Mouse (Mus musculus): ENCODE measurements around the gene Top1. TPM values are rescaled to one million over a fixed set of nuclear protein-coding genes. Genes with fewer than 3 reads are reported as not detected.

Top1 gene
- polyA plus RNA-seq, 1 experiment from 2014 or later = 97.3 TPM

- H3K36me3 ChIP-seq = peaks cover 80% of the 10 kb centered on the region
- no peak overlapping the region for H3K4me2 ChIP-seq (replicated peaks)
- no peak overlapping the region for H3K4me3 ChIP-seq
- 57% methylated on average over 5 of the region's 5 CpGs for WGBS
- no peaks in the 10 kb centered on the region for H3K27me3 ChIP-seq
- no peak overlapping the region for H3K9ac ChIP-seq
- H3K4me1 ChIP-seq = peaks cover 86% of the 10 kb centered on the region
- no peak for ATAC-seq (ENCODE audit: low FRiP score, low read depth)
- H3K27ac ChIP-seq = no peak overlapping the region
- H3K9me3 ChIP-seq = no peaks in the 10 kb centered on the region
Observed at GRCm38 (mm10) chr2:160738354-160738753, 92.7 kb downstream of the Top1 start.

- H3K4me1 ChIP-seq = peaks cover 77% of the 10 kb centered on the region
- no peaks in the 10 kb centered on the region for H3K9me3 ChIP-seq
- 67% methylated on average over 2 of the region's 2 CpGs for WGBS
- no peaks in the 10 kb centered on the region for H3K27me3 ChIP-seq
- 0 out of 2 replicates have a peak overlapping the region, but pooled peaks have one; percentile 48 for H3K27ac ChIP-seq
- H3K9ac ChIP-seq = no peak overlapping the region
- no peak overlapping the region for H3K4me2 ChIP-seq (replicated peaks)
- no peak overlapping the region for H3K4me3 ChIP-seq
- no peak for ATAC-seq (ENCODE audit: low FRiP score, low read depth)
- H3K36me3 ChIP-seq = peaks cover 71% of the 10 kb centered on the region
Observed at GRCm38 (mm10) chr2:160739647-160740356, 94.1 kb downstream of the Top1 start.

- Histone ChIP-seq H3K9ac (no peak overlapping the region), H3K27me3 (no peaks in the 10 kb centered on the region), H3K9me3 (no peaks in the 10 kb centered on the region), H3K27ac (peak overlapping the region; percentile 39), H3K36me3 (peaks cover 66% of the 10 kb centered on the region), H3K4me2 (replicated peaks) (no peak overlapping the region), H3K4me3 (no peak overlapping the region), H3K4me1 (peaks cover 68% of the 10 kb centered on the region)
- 50% methylated on average over 11 of the region's 11 CpGs for WGBS
- ATAC-seq (ENCODE audit: low FRiP score, low read depth) = no peak
Observed at GRCm38 (mm10) chr2:160740521-160741156, 95.0 kb downstream of the Top1 start.

GRCm38 (mm10) chr2:160741580-160741979 is 95.9 kb downstream of the Top1 start:
- Histone ChIP-seq H3K4me1 (peaks cover 60% of the 10 kb centered on the region), H3K9me3 (no peaks in the 10 kb centered on the region), H3K4me3 (no peak overlapping the region), H3K27me3 (no peaks in the 10 kb centered on the region), H3K4me2 (replicated peaks) (no peak overlapping the region), H3K27ac (no peak overlapping the region; the same call in 1 of the 2 replicates), H3K36me3 (peaks cover 66% of the 10 kb centered on the region), H3K9ac (no peak overlapping the region)
- WGBS = 70% methylated on average over 3 of the region's 3 CpGs
- ATAC-seq (ENCODE audit: low FRiP score, low read depth) = no peak

- 58% methylated on average over 1 of the region's 1 CpGs for WGBS
Observed at GRCm38 (mm10) chr2:160742161-160742609, 96.5 kb downstream of the Top1 start.

GRCm38 (mm10) chr2:160744040-160744822 is 98.5 kb downstream of the Top1 start:
- Histone ChIP-seq H3K4me1 (peaks cover 38% of the 10 kb centered on the region), H3K27me3 (no peaks in the 10 kb centered on the region), H3K9me3 (no peaks in the 10 kb centered on the region), H3K36me3 (peaks cover 67% of the 10 kb centered on the region), H3K4me2 (replicated peaks) (no peak overlapping the region), H3K27ac (no peak overlapping the region), H3K9ac (no peak overlapping the region), H3K4me3 (no peak overlapping the region)
- WGBS = 89% methylated on average over 7 of the region's 7 CpGs
- no peak for ATAC-seq (ENCODE audit: low FRiP score, low read depth)

More at GRCm38 (mm10) chr2:160742161-160742609, 96.5 kb downstream of the Top1 start:
- Histone ChIP-seq H3K27me3 (no peaks in the 10 kb centered on the region), H3K9ac (no peak overlapping the region), H3K9me3 (no peaks in the 10 kb centered on the region), H3K4me2 (replicated peaks) (no peak overlapping the region), H3K4me3 (no peak overlapping the region), H3K27ac (peak overlapping the region; percentile 39; the same call in 1 of the 2 replicates), H3K36me3 (peaks cover 66% of the 10 kb centered on the region), H3K4me1 (peaks cover 58% of the 10 kb centered on the region)
- no peak for ATAC-seq (ENCODE audit: low FRiP score, low read depth)

- no peak overlapping the region for H3K4me3 ChIP-seq
- no peak overlapping the region for H3K27ac ChIP-seq
- ATAC-seq (ENCODE audit: low FRiP score, low read depth) = no peak
- peaks cover 68% of the 10 kb centered on the region for H3K36me3 ChIP-seq
- no peaks in the 10 kb centered on the region for H3K9me3 ChIP-seq
- H3K4me2 ChIP-seq (replicated peaks) = no peak overlapping the region
- 88% methylated on average over 5 of the region's 5 CpGs for WGBS
- H3K27me3 ChIP-seq = no peaks in the 10 kb centered on the region
- peaks cover 32% of the 10 kb centered on the region for H3K4me1 ChIP-seq
- H3K9ac ChIP-seq = no peak overlapping the region
Observed at GRCm38 (mm10) chr2:160744823-160745210, 99.1 kb downstream of the Top1 start.

- no peak for ATAC-seq (ENCODE audit: low FRiP score, low read depth)
Observed at GRCm38 (mm10) chr2:160745497-160745896, 99.8 kb downstream of the Top1 start.

GRCm38 (mm10) chr2:160746637-160747036 is 100.9 kb downstream of the Top1 start:
- H3K4me1 ChIP-seq = peaks cover 14% of the 10 kb centered on the region
- no peaks in the 10 kb centered on the region for H3K27me3 ChIP-seq
- 0 out of 2 replicates have a peak overlapping the region, but pooled peaks have one; percentile 6 for H3K27ac ChIP-seq
- H3K36me3 ChIP-seq = peaks cover 78% of the 10 kb centered on the region
- H3K4me2 ChIP-seq (replicated peaks) = no peak overlapping the region
- H3K9ac ChIP-seq = no peak overlapping the region
- no peak overlapping the region for H3K4me3 ChIP-seq
- 91% methylated on average over 5 of the region's 5 CpGs for WGBS
- no peaks in the 10 kb centered on the region for H3K9me3 ChIP-seq
- no peak for ATAC-seq (ENCODE audit: low FRiP score, low read depth)

More at GRCm38 (mm10) chr2:160745497-160745896, 99.8 kb downstream of the Top1 start:
- H3K4me2 ChIP-seq (replicated peaks) = no peak overlapping the region
- peaks cover 73% of the 10 kb centered on the region for H3K36me3 ChIP-seq
- no peaks in the 10 kb centered on the region for H3K27me3 ChIP-seq
- no peak overlapping the region for H3K27ac ChIP-seq
- H3K9me3 ChIP-seq = no peaks in the 10 kb centered on the region
- no peak overlapping the region for H3K4me3 ChIP-seq
- no peak overlapping the region for H3K9ac ChIP-seq
- 97% methylated on average over 1 of the region's 1 CpGs for WGBS
- peaks cover 25% of the 10 kb centered on the region for H3K4me1 ChIP-seq

- H3K36me3 ChIP-seq = peaks cover 78% of the 10 kb centered on the region
- no peaks in the 10 kb centered on the region for H3K27me3 ChIP-seq
- H3K4me1 ChIP-seq = peaks cover 9% of the 10 kb centered on the region; the same call in 1 of the 2 replicates
- H3K4me3 ChIP-seq = no peak overlapping the region
- no peak for ATAC-seq (ENCODE audit: low FRiP score, low read depth)
- H3K4me2 ChIP-seq (replicated peaks) = no peak overlapping the region
- 86% methylated on average over 10 of the region's 10 CpGs for WGBS
- no peak overlapping the region for H3K9ac ChIP-seq
- 0 out of 2 replicates have a peak overlapping the region, but pooled peaks have one; percentile 6 for H3K27ac ChIP-seq
- no peaks in the 10 kb centered on the region for H3K9me3 ChIP-seq
Observed at GRCm38 (mm10) chr2:160747075-160747474, 101.4 kb downstream of the Top1 start.

GRCm38 (mm10) chr2:160756583-160757203 is 111.0 kb downstream of the Top1 start:
- Histone ChIP-seq H3K4me3 (no peak overlapping the region), H3K4me2 (replicated peaks) (no peak overlapping the region), H3K9ac (no peak overlapping the region), H3K9me3 (no peaks in the 10 kb centered on the region), H3K27me3 (no peaks in the 10 kb centered on the region), H3K36me3 (peaks cover 100% of the 10 kb centered on the region), H3K4me1 (0 out of 2 replicates have a peak, but pooled peaks cover under 1% of the 10 kb centered on the region), H3K27ac (no peak overlapping the region)
- WGBS = 90% methylated on average over 6 of the region's 6 CpGs
- ATAC-seq (ENCODE audit: low FRiP score, low read depth) = no peak
